Mouse (Mus musculus): ENCODE measurements around the gene Maml3.

DNA sequence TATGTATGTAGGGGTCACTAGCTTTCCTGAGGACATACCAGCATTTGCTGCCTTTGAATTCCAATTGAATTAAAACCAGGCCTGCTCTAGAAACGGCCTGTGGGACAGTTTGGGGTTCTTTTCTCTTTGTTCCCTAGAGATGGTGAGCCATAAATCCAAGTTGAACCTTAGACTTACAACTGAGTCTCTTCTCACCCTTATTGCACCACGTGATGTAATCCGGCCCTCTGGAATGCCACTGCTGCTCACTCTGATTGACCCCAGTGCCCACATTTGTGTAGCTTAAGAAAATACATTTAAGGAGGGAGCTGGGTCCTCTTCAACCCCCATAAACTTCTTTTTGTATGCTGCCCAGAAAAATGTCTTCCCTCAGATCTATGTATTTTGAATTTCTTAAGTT, 387.4 kb downstream of the Maml3 start:
- TF ChIP-seq CTCF (IDR thresholded peaks at IDR 0.05; ENCODE audit: low read depth) (no peak), EP300 (optimal IDR thresholded peaks at IDR 0.05) (no peak)

Data from stomach, postnatal 0 days (tissue).